Comparison of ENCODE assay signal across 22 mouse cellular contexts in the genomic region with DNA sequence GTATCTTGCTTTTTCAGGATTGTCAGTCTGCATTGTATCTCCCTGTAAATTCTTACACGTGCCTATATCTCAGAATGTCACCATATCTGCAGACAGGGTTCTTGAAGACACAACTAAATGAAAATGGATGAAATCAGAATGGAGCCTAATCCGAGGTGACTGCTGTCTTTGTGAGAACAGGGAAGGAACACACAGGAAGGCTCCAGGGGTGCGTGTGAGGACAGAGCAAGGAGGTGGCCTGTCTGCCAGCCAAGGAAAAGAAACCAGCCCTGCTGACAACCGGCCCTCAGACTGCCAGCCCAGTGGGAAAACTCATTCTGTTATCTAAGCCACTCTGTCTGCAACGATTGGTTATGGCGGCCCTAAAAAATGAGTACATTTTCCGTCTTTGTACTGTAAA.
DNase-seq lines count a peak whose midpoint lies in the region; ATAC-seq and TF ChIP-seq lines count a peak whose summit lies in the region.
"Had no signal": no experiment of that assay in that cellular context is flagged by ENCODE, and none has a peak within 500 bp of the region (broad histone marks: within the 10 kb centered on the region; RNA-seq: fewer than 3 reads in every experiment).

No protein-coding gene starts in this region.

- H3K4me3 ChIP-seq in hindbrain, embryonic 10.5 days = no peak overlapping the region
- H3K4me3 ChIP-seq in hindbrain, postnatal 0 days (ENCODE audit: low read length) = no peak overlapping the region
- H3K4me3 ChIP-seq in hindbrain, embryonic 14.5 days (replicated peaks; ENCODE audit: low read length) = no peak overlapping the region
- no peak overlapping the region for H3K4me3 ChIP-seq in thymus, adult 2 months (ENCODE audit: control insufficient read depth, insufficient read depth, low read length)
- H3K4me3 ChIP-seq: erythroblast, embryonic 14.5 days; gastrocnemius, adult 2 months; megakaryocyte, embryonic 14.5 days; neural tube, embryonic 12.5 days had no signal

- H3K27me3 ChIP-seq in hindbrain, embryonic 10.5 days (ENCODE audit: insufficient read depth, poor library complexity, severe bottlenecking) = peaks cover 28% of the 10 kb centered on the region; the same call in 1 of the 2 replicates
- H3K27me3 ChIP-seq in hindbrain, postnatal 0 days (ENCODE audit: insufficient read depth, low read length) = no peaks in the 10 kb centered on the region
- H3K27me3 ChIP-seq in hindbrain, embryonic 14.5 days (ENCODE audit: control insufficient read depth, insufficient read depth, low read length) = 0 out of 2 replicates have a peak, but pooled peaks cover 2% of the 10 kb centered on the region
- no peaks in the 10 kb centered on the region for H3K27me3 ChIP-seq in thymus, adult 2 months (ENCODE audit: control insufficient read depth, insufficient read depth, low read length)
- H3K27me3 ChIP-seq: CH12.LX; limb, embryonic 15.5 days; neural tube, embryonic 12.5 days had no signal

- no peaks in the 10 kb centered on the region for H3K9me3 ChIP-seq in hindbrain, embryonic 10.5 days
- no peaks in the 10 kb centered on the region for H3K9me3 ChIP-seq in hindbrain, postnatal 0 days (ENCODE audit: low read length)
- no peaks in the 10 kb centered on the region for H3K9me3 ChIP-seq in hindbrain, embryonic 14.5 days (ENCODE audit: control insufficient read depth, low read length)
- H3K9me3 ChIP-seq: limb, embryonic 15.5 days; megakaryocyte, embryonic 14.5 days; neural tube, embryonic 12.5 days had no signal

- no peak for TF ChIP-seq POLR2A in thymus, adult 2 months (IDR thresholded peaks at IDR 0.05; ENCODE audit: control insufficient read depth, extremely low read depth, insufficient read depth, low read length, poor library complexity)

- no peak overlapping the region for H3K4me2 ChIP-seq in hindbrain, postnatal 0 days (ENCODE audit: low read depth, low read length)
- H3K4me2 ChIP-seq in hindbrain, embryonic 14.5 days (replicated peaks) = no peak overlapping the region
- H3K4me2 ChIP-seq: limb, embryonic 15.5 days; neural tube, embryonic 12.5 days had no signal

- H3K4me1 ChIP-seq in hindbrain, embryonic 10.5 days (replicated peaks) = peaks cover 43% of the 10 kb centered on the region
- H3K4me1 ChIP-seq in hindbrain, postnatal 0 days (ENCODE audit: insufficient read depth, low read length) = peaks cover 9% of the 10 kb centered on the region; the same call in 1 of the 2 replicates
- peaks cover 18% of the 10 kb centered on the region for H3K4me1 ChIP-seq in hindbrain, embryonic 14.5 days (replicated peaks; ENCODE audit: control insufficient read depth, insufficient read depth, low read length)
- no peaks in the 10 kb centered on the region for H3K4me1 ChIP-seq in thymus, adult 2 months (replicated peaks; ENCODE audit: control insufficient read depth, insufficient read depth, low read length)

- 76% methylated on average over 7 of the region's 7 CpGs for WGBS in hindbrain, embryonic 10.5 days
- WGBS in hindbrain, postnatal 0 days = 46% methylated on average over 7 of the region's 7 CpGs
- WGBS in hindbrain, embryonic 14.5 days = 59% methylated on average over 7 of the region's 7 CpGs
- 89% methylated on average over 7 of the region's 7 CpGs for WGBS in thymus, adult 2 months

- peak overlapping the region; percentile 80; the same call in 1 of the 2 replicates for H3K27ac ChIP-seq in hindbrain, embryonic 10.5 days
- no peak overlapping the region for H3K27ac ChIP-seq in hindbrain, postnatal 0 days
- H3K27ac ChIP-seq in hindbrain, embryonic 14.5 days = peak overlapping the region; percentile 38; the same call in 1 of the 2 replicates
- no peak overlapping the region for H3K27ac ChIP-seq in thymus, adult 2 months (ENCODE audit: control insufficient read depth, insufficient read depth, low read length)
- H3K27ac ChIP-seq: gastrocnemius, adult 2 months; neural tube, embryonic 12.5 days; stomach, postnatal 0 days had no signal

- H3K9ac ChIP-seq in hindbrain, postnatal 0 days (replicated peaks; ENCODE audit: low read length) = no peak overlapping the region
- no peak overlapping the region for H3K9ac ChIP-seq in hindbrain, embryonic 14.5 days
- H3K9ac ChIP-seq: limb, embryonic 15.5 days; liver, postnatal 0 days; neural tube, embryonic 12.5 days had no signal

- no peak for ATAC-seq in hindbrain, postnatal 0 days
- ATAC-seq in hindbrain, embryonic 14.5 days (ENCODE audit: low FRiP score) = no peak
- ATAC-seq: liver, postnatal 0 days had no signal

- DNase-seq in adrenal gland, postnatal 14 days = peak; percentile 51
- no peak for DNase-seq in adrenal gland, postnatal 4 days (ENCODE audit: low spot score in 2 of 2)
- no peak for DNase-seq in hindbrain, embryonic 10.5 days (ENCODE audit: low spot score)
- DNase-seq in hindbrain, postnatal 0 days (ENCODE audit: low spot score) = no peak
- peak; percentile 45 for DNase-seq in cerebellum, adult 8-10 months
- DNase-seq in hindbrain, embryonic 14.5 days (ENCODE audit: low spot score) = no peak
- DNase-seq in thymus, adult 2 months = no peak
- no peak for DNase-seq in ovary, postnatal 10 days (ENCODE audit: low spot score)
- DNase-seq: gastrocnemius, adult 2 months; heart, adult 11 months; kidney, adult 8-10 months; kidney, postnatal 25 days; liver, postnatal 0 days; lung, postnatal 14 days; right cerebral cortex, postnatal 25 days; thymus, postnatal 14 days had no signal

- H3K36me3 ChIP-seq in hindbrain, embryonic 10.5 days = no peaks in the 10 kb centered on the region
- H3K36me3 ChIP-seq in hindbrain, postnatal 0 days (ENCODE audit: insufficient read depth, low read length) = no peaks in the 10 kb centered on the region
- no peaks in the 10 kb centered on the region for H3K36me3 ChIP-seq in hindbrain, embryonic 14.5 days (replicated peaks; ENCODE audit: control insufficient read depth, insufficient read depth)
- no peaks in the 10 kb centered on the region for H3K36me3 ChIP-seq in thymus, adult 2 months (ENCODE audit: control insufficient read depth, insufficient read depth, low read length)
- H3K36me3 ChIP-seq: limb, embryonic 15.5 days; neural tube, embryonic 12.5 days had no signal

- no peak for TF ChIP-seq CTCF in hindbrain, postnatal 0 days (IDR thresholded peaks at IDR 0.05; ENCODE audit: low read depth)
- no peak for TF ChIP-seq CTCF in thymus, adult 2 months (IDR thresholded peaks at IDR 0.05; ENCODE audit: borderline replicate concordance, control insufficient read depth, extremely low read depth, insufficient read depth, low read length, poor library complexity)

Comparison
In these comparisons a context has a peak if more than half of its experiments do, and no peak if none do; other contexts are left out.
1. DNase-seq: peak in adrenal gland, postnatal 14 days (single experiment) and cerebellum, adult 8-10 months (single experiment); none in adrenal gland, postnatal 4 days (0 of 2), hindbrain, embryonic 10.5 days (single experiment), hindbrain, postnatal 0 days (single experiment), hindbrain, embryonic 14.5 days (single experiment), thymus, adult 2 months (single experiment) and ovary, postnatal 10 days (single experiment).
2. H3K27ac ChIP-seq: peak in hindbrain, embryonic 10.5 days (single experiment) and hindbrain, embryonic 14.5 days (single experiment); none in hindbrain, postnatal 0 days (single experiment) and thymus, adult 2 months (single experiment).